Mouse (Mus musculus): ENCODE results near the gene Knop1. TPM values are rescaled to one million over a fixed set of nuclear protein-coding genes. Genes with fewer than 3 reads are reported as not detected.

Knop1 gene
- polyA plus RNA-seq, 1 experiment from 2014 or later, result 150 TPM

GRCm38 (mm10) chr7:118806631-118807411, 49.2 kb downstream of the Knop1 start:
- no peaks in the 10 kb centered on the region for H3K9me3 ChIP-seq
- peaks cover 30% of the 10 kb centered on the region for H3K36me3 ChIP-seq (replicated peaks)
- H3K4me3 ChIP-seq, result no peak overlapping the region
- H3K27ac ChIP-seq, result no peak overlapping the region
- H3K27me3 ChIP-seq (ENCODE audit: poor library complexity, severe bottlenecking), result no peaks in the 10 kb centered on the region
- H3K4me1 ChIP-seq, result no peaks in the 10 kb centered on the region
- no peak for DNase-seq (ENCODE audit: extremely low spot score, low spot score)
- WGBS, result 85% methylated on average over 16 of the region's 16 CpGs

GRCm38 (mm10) chr7:118803425-118803824, 52.6 kb downstream of the Knop1 start:
- no peak overlapping the region for H3K27ac ChIP-seq
- H3K27me3 ChIP-seq (ENCODE audit: poor library complexity, severe bottlenecking), result no peaks in the 10 kb centered on the region
- no peak overlapping the region for H3K4me3 ChIP-seq
- peaks cover 39% of the 10 kb centered on the region for H3K36me3 ChIP-seq (replicated peaks)
- no peaks in the 10 kb centered on the region for H3K4me1 ChIP-seq
- 95% methylated on average over 8 of the region's 8 CpGs for WGBS
- no peak for DNase-seq (ENCODE audit: extremely low spot score, low spot score)
- no peaks in the 10 kb centered on the region for H3K9me3 ChIP-seq

GRCm38 (mm10) chr7:118801791-118802190, 54.3 kb downstream of the Knop1 start:
- Histone ChIP-seq H3K4me3 (no peak overlapping the region), H3K9me3 (no peaks in the 10 kb centered on the region), H3K4me1 (no peaks in the 10 kb centered on the region), H3K36me3 (replicated peaks) (peaks cover 42% of the 10 kb centered on the region), H3K27ac (no peak overlapping the region), H3K27me3 (ENCODE audit: poor library complexity, severe bottlenecking) (no peaks in the 10 kb centered on the region)
- 95% methylated on average over 3 of the region's 3 CpGs for WGBS
- DNase-seq (ENCODE audit: extremely low spot score, low spot score), result no peak

- H3K27ac ChIP-seq, result no peak overlapping the region
- no peaks in the 10 kb centered on the region for H3K9me3 ChIP-seq
- H3K27me3 ChIP-seq (ENCODE audit: poor library complexity, severe bottlenecking), result no peaks in the 10 kb centered on the region
- DNase-seq (ENCODE audit: extremely low spot score, low spot score), result no peak
- WGBS, result 91% methylated on average over 15 of the region's 15 CpGs
- peaks cover 49% of the 10 kb centered on the region for H3K36me3 ChIP-seq (replicated peaks)
- H3K4me1 ChIP-seq, result no peaks in the 10 kb centered on the region
- no peak overlapping the region for H3K4me3 ChIP-seq
Measured at GRCm38 (mm10) chr7:118800112-118800734, 55.8 kb downstream of the Knop1 start.

GRCm38 (mm10) chr7:118798105-118798570, 57.9 kb downstream of the Knop1 start:
- no peak for DNase-seq (ENCODE audit: extremely low spot score, low spot score)

GRCm38 (mm10) chr7:118797600-118797999, 58.5 kb downstream of the Knop1 start:
- Histone ChIP-seq H3K36me3 (replicated peaks) (peaks cover 52% of the 10 kb centered on the region), H3K27ac (no peak overlapping the region), H3K9me3 (no peaks in the 10 kb centered on the region), H3K4me3 (no peak overlapping the region), H3K27me3 (ENCODE audit: poor library complexity, severe bottlenecking) (no peaks in the 10 kb centered on the region), H3K4me1 (peaks cover 7% of the 10 kb centered on the region)
- WGBS, result 87% methylated on average over 7 of the region's 7 CpGs
- DNase-seq (ENCODE audit: extremely low spot score, low spot score), result no peak

More at GRCm38 (mm10) chr7:118798105-118798570, 57.9 kb downstream of the Knop1 start:
- no peaks in the 10 kb centered on the region for H3K9me3 ChIP-seq
- no peak overlapping the region for H3K27ac ChIP-seq
- WGBS, result 92% methylated on average over 6 of the region's 6 CpGs
- peaks cover 52% of the 10 kb centered on the region for H3K36me3 ChIP-seq (replicated peaks)
- H3K27me3 ChIP-seq (ENCODE audit: poor library complexity, severe bottlenecking), result no peaks in the 10 kb centered on the region
- no peak overlapping the region for H3K4me3 ChIP-seq
- H3K4me1 ChIP-seq, result peaks cover 7% of the 10 kb centered on the region

GRCm38 (mm10) chr7:118796838-118797237, 59.2 kb downstream of the Knop1 start:
- WGBS, result 95% methylated on average over 9 of the region's 9 CpGs
- Histone ChIP-seq H3K4me1 (peaks cover 7% of the 10 kb centered on the region), H3K36me3 (replicated peaks) (peaks cover 50% of the 10 kb centered on the region), H3K4me3 (no peak overlapping the region), H3K9me3 (no peaks in the 10 kb centered on the region), H3K27me3 (ENCODE audit: poor library complexity, severe bottlenecking) (no peaks in the 10 kb centered on the region), H3K27ac (no peak overlapping the region)
- DNase-seq (ENCODE audit: extremely low spot score, low spot score), result no peak

GRCm38 (mm10) chr7:118795779-118796178, 60.3 kb downstream of the Knop1 start:
- Histone ChIP-seq H3K9me3 (no peaks in the 10 kb centered on the region), H3K4me1 (peaks cover 7% of the 10 kb centered on the region), H3K36me3 (replicated peaks) (peaks cover 53% of the 10 kb centered on the region), H3K27me3 (ENCODE audit: poor library complexity, severe bottlenecking) (no peaks in the 10 kb centered on the region), H3K27ac (no peak overlapping the region), H3K4me3 (no peak overlapping the region)
- DNase-seq (ENCODE audit: extremely low spot score, low spot score), result no peak
- WGBS, result 94% methylated on average over 8 of the region's 8 CpGs

GRCm38 (mm10) chr7:118793899-118794298, 62.2 kb downstream of the Knop1 start:
- DNase-seq (ENCODE audit: extremely low spot score, low spot score), result no peak
- WGBS, result 93% methylated on average over 8 of the region's 8 CpGs
- peaks cover 42% of the 10 kb centered on the region for H3K36me3 ChIP-seq (replicated peaks)

More at GRCm38 (mm10) chr7:118793899-118794298, 62.2 kb downstream of the Knop1 start:
- peaks cover 7% of the 10 kb centered on the region for H3K4me1 ChIP-seq
- H3K27ac ChIP-seq, result no peak overlapping the region
- no peaks in the 10 kb centered on the region for H3K27me3 ChIP-seq (ENCODE audit: poor library complexity, severe bottlenecking)
- H3K9me3 ChIP-seq, result no peaks in the 10 kb centered on the region
- no peak overlapping the region for H3K4me3 ChIP-seq

Other genes starting within 250 kb of the Knop1 start
- 76.1 and 82.2 TPM in 2 replicates for gene Gde1, start 150.5 kb downstream of the Knop1 start, polyA plus RNA-seq (2016; fragmentation: Nextera tagmentation; extraction: Ambion mirVana)
- 44.2 and 45.9 TPM in 2 replicates for gene Ccp110, start 143.7 kb downstream of the Knop1 start, polyA plus RNA-seq (2016; fragmentation: Nextera tagmentation; extraction: Ambion mirVana)
- gene Vps35l, start 116.0 kb downstream of the Knop1 start, polyA plus RNA-seq (2016; fragmentation: Nextera tagmentation; extraction: Ambion mirVana), result 63.1 and 67.2 TPM in 2 replicates
- gene Iqck, start 502 bp downstream of the Knop1 start, polyA plus RNA-seq (2016; fragmentation: Nextera tagmentation; extraction: Ambion mirVana), result 3.4 and 3.5 TPM in 2 replicates
- 9.0 and 12.2 TPM in 2 replicates for gene Gprc5b, start 139.0 kb upstream of the Knop1 start, polyA plus RNA-seq (2016; fragmentation: Nextera tagmentation; extraction: Ambion mirVana)